Mouse (Mus musculus): ENCODE measurements at regions not wholly inside any gene's neighbourhood (a gene's known extent, or its start where the extent isn't known, plus 50 kb on each side); places are given as distances from the start of the nearest gene placed in this dataset.

GRCm38 (mm10) chr5:75793184-75793583 is 185.1 kb downstream of the Kdr start:
- H3K27ac ChIP-seq, result no peak overlapping the region
- no peak overlapping the region for H3K4me3 ChIP-seq
- H3K4me2 ChIP-seq (replicated peaks), result no peak overlapping the region
- no peak overlapping the region for H3K9ac ChIP-seq
- no peaks in the 10 kb centered on the region for H3K36me3 ChIP-seq
- no peak for ATAC-seq (ENCODE audit: low FRiP score, low read depth)
- no peaks in the 10 kb centered on the region for H3K4me1 ChIP-seq
- H3K9me3 ChIP-seq, result no peaks in the 10 kb centered on the region
- H3K27me3 ChIP-seq, result no peaks in the 10 kb centered on the region

- WGBS, result 91% methylated on average over 8 of the region's 8 CpGs
- no peak for ATAC-seq (ENCODE audit: low FRiP score, low read depth)
- Histone ChIP-seq H3K9ac (no peak overlapping the region), H3K4me3 (no peak overlapping the region), H3K36me3 (no peaks in the 10 kb centered on the region), H3K9me3 (no peaks in the 10 kb centered on the region), H3K27ac (no peak overlapping the region), H3K27me3 (no peaks in the 10 kb centered on the region), H3K4me2 (replicated peaks) (no peak overlapping the region), H3K4me1 (no peaks in the 10 kb centered on the region)
Observed at GRCm38 (mm10) chr5:75791738-75792137, 186.5 kb downstream of the Kdr start.

- H3K4me2 ChIP-seq (replicated peaks), result no peak overlapping the region
- no peaks in the 10 kb centered on the region for H3K36me3 ChIP-seq
- no peak overlapping the region for H3K4me3 ChIP-seq
- H3K9me3 ChIP-seq, result no peaks in the 10 kb centered on the region
- 54% methylated on average over 3 of the region's 3 CpGs for WGBS
- no peak overlapping the region for H3K9ac ChIP-seq
- no peak overlapping the region for H3K27ac ChIP-seq
- no peaks in the 10 kb centered on the region for H3K4me1 ChIP-seq
- no peak for ATAC-seq (ENCODE audit: low FRiP score, low read depth)
- H3K27me3 ChIP-seq, result no peaks in the 10 kb centered on the region
Observed at GRCm38 (mm10) chr5:75788087-75788486, 190.2 kb downstream of the Kdr start.

DNA sequence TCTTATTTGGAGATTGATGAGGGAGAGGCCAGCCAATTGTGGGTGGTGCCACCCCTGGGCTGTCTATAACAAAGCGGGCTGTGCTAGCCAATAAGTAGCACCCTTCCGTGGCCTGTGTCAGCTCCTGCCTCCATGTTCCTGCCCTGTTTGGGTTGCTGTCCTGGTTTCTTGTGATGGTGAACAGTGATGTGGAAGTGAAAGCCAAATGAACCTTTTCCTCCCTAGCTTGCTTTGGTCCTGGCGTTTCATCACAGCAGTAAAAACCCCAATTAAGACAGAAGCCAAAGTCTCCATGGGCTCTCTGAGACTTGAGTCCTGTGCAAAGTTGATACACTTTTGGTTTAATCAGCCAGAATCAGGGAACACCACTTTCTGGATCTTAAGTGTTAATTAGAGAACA is 192.1 kb downstream of the Kdr start:
- no peak for ATAC-seq (ENCODE audit: low FRiP score, low read depth)
- Histone ChIP-seq H3K4me3 (no peak overlapping the region), H3K9ac (no peak overlapping the region), H3K36me3 (no peaks in the 10 kb centered on the region), H3K9me3 (no peaks in the 10 kb centered on the region), H3K4me2 (replicated peaks) (no peak overlapping the region), H3K27ac (no peak overlapping the region), H3K27me3 (no peaks in the 10 kb centered on the region), H3K4me1 (no peaks in the 10 kb centered on the region)
- 76% methylated on average over 3 of the region's 3 CpGs for WGBS

GRCm38 (mm10) chr5:75784998-75785593 is 193.2 kb downstream of the Kdr start:
- H3K36me3 ChIP-seq, result no peaks in the 10 kb centered on the region
- H3K9me3 ChIP-seq, result no peaks in the 10 kb centered on the region
- H3K4me2 ChIP-seq (replicated peaks), result no peak overlapping the region
- no peak overlapping the region for H3K9ac ChIP-seq
- H3K27ac ChIP-seq, result no peak overlapping the region
- no peak overlapping the region for H3K4me3 ChIP-seq
- WGBS, result 80% methylated on average over 8 of the region's 8 CpGs
- H3K27me3 ChIP-seq, result no peaks in the 10 kb centered on the region
- no peak for ATAC-seq (ENCODE audit: low FRiP score, low read depth)
- H3K4me1 ChIP-seq, result no peaks in the 10 kb centered on the region

DNA sequence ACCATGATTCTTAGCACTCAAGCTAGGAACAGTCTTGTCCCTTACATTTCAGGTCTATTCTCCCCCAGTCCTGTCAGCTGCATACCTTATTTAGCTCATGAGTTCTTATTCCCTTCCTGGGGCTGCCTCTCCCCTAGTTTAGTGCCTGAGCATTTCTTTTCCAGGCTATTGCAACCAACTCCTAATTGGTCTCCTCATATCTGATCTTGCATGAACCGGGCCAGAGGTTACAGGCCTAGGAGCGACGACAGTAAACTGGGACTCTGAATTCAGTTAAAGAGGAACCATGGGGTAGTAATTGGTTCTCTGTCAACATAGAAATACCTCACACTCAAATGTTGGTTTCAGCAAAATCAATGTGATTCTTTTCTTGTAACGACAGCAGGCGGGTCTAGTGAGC is 195.9 kb downstream of the Kit start:
- no peak overlapping the region for H3K27ac ChIP-seq
- ATAC-seq (ENCODE audit: low FRiP score, low read depth), result no peak

GRCm38 (mm10) chr5:75767213-75767612 is 192.5 kb downstream of the Kit start:
- Histone ChIP-seq H3K36me3 (no peaks in the 10 kb centered on the region), H3K4me3 (no peak overlapping the region), H3K27ac (no peak overlapping the region), H3K9me3 (peaks cover 4% of the 10 kb centered on the region; the same call in 1 of the 2 replicates), H3K4me2 (replicated peaks) (no peak overlapping the region), H3K4me1 (no peaks in the 10 kb centered on the region), H3K9ac (no peak overlapping the region), H3K27me3 (no peaks in the 10 kb centered on the region)
- 85% methylated on average over 1 of the region's 1 CpGs for WGBS
- ATAC-seq (ENCODE audit: low FRiP score, low read depth), result no peak

More for the DNA sequence above, 195.9 kb downstream of the Kit start:
- Histone ChIP-seq H3K9ac (no peak overlapping the region), H3K9me3 (peaks cover 4% of the 10 kb centered on the region; the same call in 1 of the 2 replicates), H3K4me1 (no peaks in the 10 kb centered on the region), H3K4me2 (replicated peaks) (no peak overlapping the region), H3K36me3 (no peaks in the 10 kb centered on the region), H3K27me3 (no peaks in the 10 kb centered on the region), H3K4me3 (no peak overlapping the region)
- 82% methylated on average over 5 of the region's 5 CpGs for WGBS

DNA sequence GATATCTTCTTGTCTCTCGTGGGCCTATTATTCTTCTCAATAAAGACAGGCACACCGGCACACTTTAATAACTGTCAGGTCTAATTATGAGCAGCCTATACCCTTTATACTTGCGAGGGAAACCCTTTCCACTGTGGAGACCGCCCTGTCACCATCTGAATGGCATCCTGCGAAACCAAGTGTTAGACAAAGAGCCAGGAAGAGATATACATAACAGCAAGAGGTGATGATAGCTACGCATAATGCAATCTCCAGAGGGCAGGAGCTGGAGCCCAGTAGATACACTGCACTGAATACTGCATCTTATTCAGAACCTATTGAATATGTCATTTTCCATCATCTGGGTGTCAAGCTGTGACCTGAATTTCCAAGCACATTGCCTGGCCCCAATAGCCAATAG is 187.7 kb downstream of the Kit start:
- H3K4me3 ChIP-seq, result no peak overlapping the region
- no peaks in the 10 kb centered on the region for H3K4me1 ChIP-seq
- H3K27ac ChIP-seq, result no peak overlapping the region
- H3K27me3 ChIP-seq, result no peaks in the 10 kb centered on the region
- no peak for ATAC-seq (ENCODE audit: low FRiP score, low read depth)
- H3K9ac ChIP-seq, result no peak overlapping the region
- 79% methylated on average over 6 of the region's 6 CpGs for WGBS
- no peaks in the 10 kb centered on the region for H3K36me3 ChIP-seq
- H3K9me3 ChIP-seq, result peaks cover 4% of the 10 kb centered on the region; the same call in 1 of the 2 replicates
- no peak overlapping the region for H3K4me2 ChIP-seq (replicated peaks)

- Histone ChIP-seq H3K9me3 (no peaks in the 10 kb centered on the region), H3K27ac (no peak overlapping the region), H3K4me1 (no peaks in the 10 kb centered on the region), H3K4me2 (replicated peaks) (no peak overlapping the region), H3K36me3 (no peaks in the 10 kb centered on the region), H3K9ac (no peak overlapping the region), H3K27me3 (no peaks in the 10 kb centered on the region), H3K4me3 (no peak overlapping the region)
- 80% methylated on average over 11 of the region's 11 CpGs for WGBS
- no peak for ATAC-seq (ENCODE audit: low FRiP score, low read depth)
Observed at GRCm38 (mm10) chr5:75761459-75762310, 187.0 kb downstream of the Kit start.

DNA sequence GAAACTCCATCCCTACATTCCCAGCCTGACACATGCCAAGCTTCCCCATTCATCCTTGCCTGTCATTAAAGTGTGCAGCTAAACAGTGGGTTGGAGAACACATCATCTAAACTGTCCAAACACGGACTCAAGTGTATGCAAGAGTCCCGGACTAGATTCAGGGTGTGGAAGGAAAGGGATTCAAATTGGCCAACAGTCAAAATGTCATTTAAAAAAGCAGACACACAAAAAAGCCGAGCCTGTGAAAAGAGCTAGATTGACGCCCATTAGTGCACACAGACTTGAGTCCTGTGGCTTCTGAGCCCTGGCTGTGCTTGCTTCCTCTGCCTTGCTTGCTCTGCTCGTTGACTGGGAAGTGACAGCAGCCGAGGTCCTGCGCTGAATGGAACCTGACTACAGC is 181.5 kb downstream of the Kit start:
- no peaks in the 10 kb centered on the region for H3K27me3 ChIP-seq
- 73% methylated on average over 7 of the region's 7 CpGs for WGBS
- no peaks in the 10 kb centered on the region for H3K9me3 ChIP-seq
- no peak overlapping the region for H3K4me3 ChIP-seq
- H3K27ac ChIP-seq, result no peak overlapping the region
- no peaks in the 10 kb centered on the region for H3K36me3 ChIP-seq
- no peak overlapping the region for H3K9ac ChIP-seq
- no peaks in the 10 kb centered on the region for H3K4me1 ChIP-seq
- no peak overlapping the region for H3K4me2 ChIP-seq (replicated peaks)
- ATAC-seq (ENCODE audit: low FRiP score, low read depth), result no peak

- Histone ChIP-seq H3K36me3 (no peaks in the 10 kb centered on the region), H3K9me3 (no peaks in the 10 kb centered on the region), H3K4me2 (replicated peaks) (no peak overlapping the region), H3K9ac (no peak overlapping the region), H3K27ac (no peak overlapping the region), H3K4me3 (no peak overlapping the region), H3K4me1 (no peaks in the 10 kb centered on the region), H3K27me3 (no peaks in the 10 kb centered on the region)
- ATAC-seq (ENCODE audit: low FRiP score, low read depth), result no peak
- 71% methylated on average over 7 of the region's 7 CpGs for WGBS
Observed at GRCm38 (mm10) chr5:75754356-75754755, 179.6 kb downstream of the Kit start.

- ATAC-seq (ENCODE audit: low FRiP score, low read depth), result no peak
- WGBS, result 56% methylated on average over 9 of the region's 9 CpGs
- Histone ChIP-seq H3K9ac (no peak overlapping the region), H3K4me3 (no peak overlapping the region), H3K4me2 (replicated peaks) (no peak overlapping the region), H3K27ac (no peak overlapping the region), H3K27me3 (no peaks in the 10 kb centered on the region), H3K4me1 (peaks cover 21% of the 10 kb centered on the region), H3K9me3 (no peaks in the 10 kb centered on the region), H3K36me3 (no peaks in the 10 kb centered on the region)
Observed at GRCm38 (mm10) chr5:75745311-75745710, 170.6 kb downstream of the Kit start.
